10 mouse cellular contexts compared by ENCODE assay signal in genomic region chr11:79229561-79230250, GRCm38 (mm10). TPM values are rescaled to one million over a fixed set of nuclear protein-coding genes. Genes with fewer than 3 reads are reported as not detected.
DNase-seq lines count a peak whose midpoint lies in the region; ATAC-seq lines count a peak whose summit lies in the region.
"Had no signal": no experiment of that assay in that cellular context is flagged by ENCODE, and none has a peak within 500 bp of the region (broad histone marks: within the 10 kb centered on the region; RNA-seq: fewer than 3 reads in every experiment).

No protein-coding gene starts in this region.

- no peaks in the 10 kb centered on the region for H3K9me3 ChIP-seq in intestine, embryonic 14.5 days (ENCODE audit: control insufficient read depth, low read length)
- no peaks in the 10 kb centered on the region for H3K9me3 ChIP-seq in megakaryocyte, embryonic 14.5 days
- no peaks in the 10 kb centered on the region for H3K9me3 ChIP-seq in liver, embryonic 11.5 days (ENCODE audit: control insufficient read depth, low read length)
- H3K9me3 ChIP-seq: neural tube, embryonic 12.5 days had no signal

- H3K4me3 ChIP-seq in intestine, embryonic 14.5 days (ENCODE audit: low read depth, low read length) = no peak overlapping the region
- H3K4me3 ChIP-seq in megakaryocyte, embryonic 14.5 days (replicated peaks) = peak overlapping the region; percentile 57
- no peak overlapping the region for H3K4me3 ChIP-seq in liver, embryonic 11.5 days (ENCODE audit: low read depth, low read length)
- H3K4me3 ChIP-seq: erythroblast, embryonic 14.5 days; neural tube, embryonic 12.5 days had no signal

- H3K27ac ChIP-seq in intestine, embryonic 14.5 days (ENCODE audit: low read depth) = peak overlapping the region; percentile 60; the same call in 1 of the 2 replicates
- H3K27ac ChIP-seq in liver, embryonic 11.5 days (ENCODE audit: low read depth, low read length) = no peak overlapping the region
- H3K27ac ChIP-seq: neural tube, embryonic 12.5 days had no signal

- no peak overlapping the region for H3K9ac ChIP-seq in intestine, embryonic 14.5 days (ENCODE audit: low read length)
- no peak overlapping the region for H3K9ac ChIP-seq in liver, embryonic 11.5 days (ENCODE audit: low read depth, low read length)
- H3K9ac ChIP-seq: neural tube, embryonic 12.5 days had no signal

- ATAC-seq in intestine, embryonic 14.5 days (replicated peaks; ENCODE audit: low FRiP score, low TSS enrichment, low read depth) = peak; percentile 34; the same call in 1 of the 2 replicates
- no peak for ATAC-seq in liver, embryonic 11.5 days (replicated peaks; ENCODE audit: low FRiP score)

- no peaks in the 10 kb centered on the region for H3K27me3 ChIP-seq in intestine, embryonic 14.5 days (replicated peaks; ENCODE audit: control insufficient read depth, insufficient read depth, low read length)
- H3K27me3 ChIP-seq in megakaryocyte, embryonic 14.5 days (replicated peaks) = no peaks in the 10 kb centered on the region
- H3K27me3 ChIP-seq in liver, embryonic 11.5 days (replicated peaks; ENCODE audit: control insufficient read depth, insufficient read depth, low read length) = no peaks in the 10 kb centered on the region
- H3K27me3 ChIP-seq: neural tube, embryonic 12.5 days had no signal

- H3K4me1 ChIP-seq in intestine, embryonic 14.5 days (replicated peaks; ENCODE audit: control insufficient read depth, insufficient read depth, low read length) = peaks cover 8% of the 10 kb centered on the region
- peaks cover 63% of the 10 kb centered on the region for H3K4me1 ChIP-seq in megakaryocyte, embryonic 14.5 days
- H3K4me1 ChIP-seq in liver, embryonic 11.5 days (replicated peaks; ENCODE audit: control insufficient read depth, insufficient read depth, low read length) = peaks cover 2% of the 10 kb centered on the region
- H3K4me1 ChIP-seq: neural tube, embryonic 12.5 days had no signal

- 78% methylated on average over 11 of the region's 11 CpGs for WGBS in intestine, embryonic 14.5 days
- 81% methylated on average over 11 of the region's 11 CpGs for WGBS in liver, embryonic 11.5 days

- H3K36me3 ChIP-seq in intestine, embryonic 14.5 days (ENCODE audit: control insufficient read depth, insufficient read depth, low read length) = no peaks in the 10 kb centered on the region
- peaks cover 17% of the 10 kb centered on the region for H3K36me3 ChIP-seq in megakaryocyte, embryonic 14.5 days (replicated peaks; ENCODE audit: low read length)
- no peaks in the 10 kb centered on the region for H3K36me3 ChIP-seq in liver, embryonic 11.5 days (ENCODE audit: control insufficient read depth, insufficient read depth, low read length)
- H3K36me3 ChIP-seq: neural tube, embryonic 12.5 days had no signal

- no peak overlapping the region for H3K4me2 ChIP-seq in intestine, embryonic 14.5 days (ENCODE audit: low read length)
- H3K4me2 ChIP-seq in liver, embryonic 11.5 days = no peak overlapping the region
- H3K4me2 ChIP-seq: neural tube, embryonic 12.5 days had no signal

- peak; percentile 16 for DNase-seq in layer of hippocampus, adult 9-11 months
- no peak for DNase-seq in layer of hippocampus, adult 18-20 months (ENCODE audit: low spot score in 2 of 2)
- peak; percentile 53 for DNase-seq in NIH3T3 (ENCODE audit: low read depth)
- peak; percentile 79 for DNase-seq in cerebellum, adult 9-10 months
- peak; percentile 53 for DNase-seq in intestine, embryonic 14.5 days (ENCODE audit: low spot score)
- DNase-seq in liver, embryonic 11.5 days (ENCODE audit: low spot score) = no peak
- DNase-seq in thymus, postnatal 10 days (ENCODE audit: low spot score in 2 of 2) = no peak

RNA-seq across cellular contexts. Expression of gene Wsb1, which starts 24.8 kb away (rescaled TPM):
- 10 to 100 TPM; 78.1 to 80.3 TPM for total RNA-seq in layer of hippocampus, adult 18-20 months (2021)
- 282 and 315 TPM in 2 replicates for polyA plus RNA-seq in intestine, embryonic 14.5 days (2014; fragmentation: Nextera tagmentation; extraction: Ambion mirVana)
- polyA plus RNA-seq in megakaryocyte, embryonic 14.5 days (2012; ENCODE audit: insufficient read depth, low replicate concordance) = 41.4 and 63.4 TPM in 2 replicates
- polyA plus RNA-seq in liver, embryonic 11.5 days (2014; fragmentation: Nextera tagmentation; extraction: Ambion mirVana) = 114 and 123 TPM in 2 replicates

Comparison
In these comparisons a context has a peak if more than half of its experiments do, and no peak if none do; other contexts are left out.
1. DNase-seq: peak in layer of hippocampus, adult 9-11 months (single experiment), NIH3T3 (single experiment), cerebellum, adult 9-10 months (single experiment) and intestine, embryonic 14.5 days (single experiment); none in layer of hippocampus, adult 18-20 months (0 of 2), liver, embryonic 11.5 days (single experiment) and thymus, postnatal 10 days (0 of 2).